Mouse (Mus musculus) ovary, postnatal 14 days (tissue): ENCODE results near the gene BC147527.
"Not testable (repeated sequence)": the region's sequence is repeated elsewhere in the genome, so short reads cannot be mapped to it uniquely, and the experiment has no call there.

ENCODE experiments used
- DNase-seq: peaks from one replicate; pipeline ENCODE4 v3.0.0; 2022; ENCODE audit warnings: low spot score

Gene BC147527

GRCm38 (mm10) chr13:120299991-120300442, at the start of gene BC147527:
Gene BC147527, plus strand, starts transcription at chr13:120300392.
- DNase-seq: no peak

DNA sequence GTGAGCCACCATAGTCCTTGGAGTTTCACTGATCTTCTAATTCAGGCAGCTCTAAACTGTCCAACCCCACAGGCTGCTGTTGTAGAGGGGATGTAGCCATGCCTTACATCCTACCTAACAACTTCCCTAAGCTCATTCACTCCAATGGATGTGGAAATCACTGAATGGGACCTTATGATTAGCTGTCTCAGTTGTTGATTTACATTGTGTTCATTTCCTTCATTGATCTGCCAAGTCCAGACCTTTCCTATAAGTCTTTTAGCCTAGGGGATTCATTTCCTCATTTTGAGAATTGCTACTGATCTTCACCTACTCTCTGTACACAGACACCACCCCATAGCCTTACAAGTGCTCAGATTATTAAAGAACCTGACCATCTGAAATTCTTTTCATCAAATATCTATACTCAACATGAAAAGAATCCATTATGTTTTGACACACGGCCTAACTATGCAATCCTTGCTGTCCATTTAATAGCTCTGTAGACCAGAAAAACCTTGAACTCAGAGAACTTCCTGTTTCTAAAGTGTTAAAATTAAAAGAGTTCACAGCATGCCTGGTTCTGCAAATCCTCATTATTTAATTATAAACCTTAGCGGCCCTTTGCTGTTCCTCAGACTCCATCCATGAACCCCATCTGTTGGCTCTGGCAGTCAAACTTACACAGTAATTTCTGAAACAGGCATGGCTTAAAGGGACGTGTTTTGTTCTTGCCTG, 48.8 kb upstream of the BC147527 start:
- DNase-seq: not testable (repeated sequence)

DNA sequence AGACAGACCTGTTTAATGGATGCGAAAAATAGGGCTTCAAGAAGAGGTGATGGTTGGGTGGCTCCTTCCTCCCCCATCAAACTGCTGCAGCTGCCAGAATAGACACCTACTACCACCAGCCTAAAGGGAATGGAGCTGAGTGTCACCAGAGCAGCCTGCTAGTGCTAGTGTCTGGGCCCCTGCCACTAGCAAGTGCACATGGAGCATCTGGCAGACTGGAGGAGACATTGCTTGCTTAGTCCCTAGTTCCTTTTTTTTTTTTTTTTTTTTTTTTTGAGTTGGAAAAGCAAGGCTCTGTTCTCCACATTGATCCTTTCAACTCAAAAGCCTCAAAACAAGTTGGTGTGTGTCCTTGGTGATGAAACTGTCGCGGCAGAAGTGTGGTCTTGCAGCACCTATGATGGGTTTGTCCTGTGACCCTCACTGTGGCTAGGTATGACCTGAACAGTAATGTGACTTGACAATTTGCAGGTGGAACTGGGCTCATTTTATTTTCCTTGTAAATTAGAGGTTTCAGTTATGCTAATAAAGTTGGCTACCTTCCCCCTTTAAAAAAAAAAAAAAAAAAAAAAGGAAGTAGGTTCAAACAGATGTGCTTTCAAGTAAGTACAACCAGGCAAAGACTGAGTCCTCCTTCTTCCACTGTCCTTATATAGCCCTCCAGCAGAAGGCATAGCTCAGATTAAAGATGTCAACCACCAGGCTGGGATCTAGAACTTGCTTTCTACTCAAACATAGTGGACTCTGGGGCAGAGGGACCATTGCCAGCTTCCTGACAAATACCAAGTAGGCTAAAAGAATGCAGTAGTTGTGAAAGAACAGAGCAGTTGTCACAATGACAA, 41.2 kb upstream of the BC147527 start:
- not testable (repeated sequence) for DNase-seq

DNA sequence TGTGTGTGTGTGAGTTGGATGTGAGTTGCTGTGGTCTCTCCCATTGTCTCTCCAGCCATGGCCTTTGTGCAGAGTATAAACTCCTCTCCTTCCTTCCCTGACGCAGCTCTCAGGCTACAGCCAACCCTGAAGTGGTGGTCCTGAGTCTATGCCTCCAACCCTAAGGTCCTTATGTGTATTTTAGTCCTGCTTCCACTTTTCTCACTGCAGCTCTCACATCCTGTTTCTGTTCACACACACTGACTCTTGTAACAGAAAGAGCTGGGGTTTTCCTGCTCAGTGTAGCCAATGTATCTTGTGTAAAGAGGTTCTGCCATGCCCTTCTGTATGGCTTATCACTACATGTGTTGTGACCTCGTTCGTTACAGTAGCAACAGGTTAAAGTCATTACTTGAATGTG, 40.5 kb upstream of the BC147527 start:
- DNase-seq: not testable (repeated sequence)

DNA sequence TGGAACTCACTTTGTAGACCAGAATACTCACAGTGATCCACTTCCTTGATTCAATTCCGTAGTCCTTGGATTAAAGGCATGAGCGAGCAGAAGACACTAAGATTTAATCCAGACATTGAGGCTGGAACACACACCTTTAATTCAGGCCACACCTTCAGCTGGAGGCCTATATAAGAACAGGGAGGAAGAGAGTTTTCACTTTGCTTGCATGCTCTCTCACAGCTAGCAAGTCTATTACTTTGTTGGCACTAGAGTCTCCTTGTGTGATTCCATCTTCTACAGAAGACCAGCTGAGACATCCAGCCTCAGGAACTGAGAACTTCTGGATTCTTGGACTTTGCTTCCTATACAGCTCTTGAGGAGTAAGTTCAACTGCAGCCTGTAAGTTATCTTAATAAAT, 37.3 kb upstream of the BC147527 start, which contains the start of gene AF067061:
Gene AF067061 (plus strand): TSS at position 245 of the 400 bp plus-strand sequence.
- not testable (repeated sequence) for DNase-seq

GRCm38 (mm10) chr13:120277837-120278236, 22.4 kb upstream of the BC147527 start:
- DNase-seq: not testable (repeated sequence)

DNA sequence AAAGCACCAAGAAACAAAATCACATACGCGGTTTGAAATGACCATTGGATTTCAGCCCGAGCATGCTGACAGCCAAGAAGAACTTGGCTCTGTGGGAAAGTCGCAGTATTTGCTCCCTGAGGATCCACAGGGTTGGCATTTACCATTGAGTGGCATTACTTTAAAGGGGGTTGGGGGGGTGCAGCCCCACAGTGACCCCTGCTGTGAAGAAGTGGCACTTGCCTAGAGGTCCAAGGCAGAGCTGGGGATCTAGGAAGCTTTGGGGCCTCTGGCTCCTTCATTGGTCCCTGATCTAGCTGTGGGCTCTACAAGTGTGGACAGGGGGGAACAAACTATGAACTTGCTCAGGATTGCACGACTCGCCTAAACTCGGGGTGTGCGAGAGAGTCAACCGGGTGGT, 21.4 kb upstream of the BC147527 start:
- no peak for DNase-seq

GRCm38 (mm10) chr13:120299324-120299894, 783 bp upstream of the BC147527 start:
- no peak for DNase-seq

- DNase-seq: no peak
These were observed 661 bp downstream of the BC147527 start for GRCm38 (mm10) chr13:120300853-120301252.

GRCm38 (mm10) chr13:120310749-120311148, 10.6 kb downstream of the BC147527 start:
- no peak for DNase-seq

DNA sequence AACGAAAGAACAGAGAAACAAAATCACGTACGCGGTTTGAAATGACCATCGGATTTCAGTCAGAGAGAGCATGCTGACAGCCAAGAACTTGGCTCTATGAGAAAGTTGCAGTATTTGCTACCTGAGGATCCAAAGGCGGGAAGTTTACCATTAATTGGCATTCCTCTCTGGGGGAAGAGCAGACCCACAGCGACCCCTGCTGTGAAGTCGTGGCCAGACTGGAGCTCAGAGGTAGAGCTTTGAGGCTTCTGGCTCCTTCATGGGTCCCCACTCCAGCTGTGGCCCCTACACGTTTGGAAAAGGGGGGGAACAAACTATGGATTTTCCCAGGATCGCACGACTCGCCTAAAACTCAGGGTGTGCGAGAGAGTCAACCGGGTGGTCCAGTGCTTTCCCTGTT, 13.4 kb downstream of the BC147527 start:
- no peak for DNase-seq

GRCm38 (mm10) chr13:120316578-120316977, 16.4 kb downstream of the BC147527 start, which contains the start of gene Tcstv3:
Gene Tcstv3, plus strand, starts transcription at chr13:120316878.
- not testable (repeated sequence) for DNase-seq

GRCm38 (mm10) chr13:120320183-120320582, 20.0 kb downstream of the BC147527 start:
- DNase-seq: no peak

- no peak for DNase-seq
These were observed 20.5 kb downstream of the BC147527 start for GRCm38 (mm10) chr13:120320721-120321120.
